Mouse (Mus musculus): ENCODE results near the gene B4gat1. TPM values are rescaled to one million over a fixed set of nuclear protein-coding genes. Genes with fewer than 3 reads are reported as not detected.
A peak's percentile ranks its signal among the peaks of the same experiment; 100 is the strongest.

The B4gat1 gene
- total and polyA plus RNA-seq, 2 experiments from 2014 or later, result 136 to 172 TPM

GRCm38 (mm10) chr19:5018191-5018590 is 20.4 kb upstream of the B4gat1 start:
- Histone ChIP-seq H3K27ac (ENCODE audit: low read depth, low read length) (no peak overlapping the region), H3K4me1 (ENCODE audit: insufficient read depth, low read length) (no peaks in the 10 kb centered on the region), H3K27me3 (ENCODE audit: insufficient read depth, low read length) (no peaks in the 10 kb centered on the region; the same call in 1 of the 2 replicates), H3K36me3 (ENCODE audit: insufficient read depth, low read length) (no peaks in the 10 kb centered on the region), H3K9ac (replicated peaks; ENCODE audit: low read length, poor library complexity, severe bottlenecking) (no peak overlapping the region), H3K9me3 (ENCODE audit: low read length) (no peaks in the 10 kb centered on the region), H3K4me3 (ENCODE audit: low read depth, low read length) (no peak overlapping the region), H3K4me2 (ENCODE audit: low read depth, low read length, poor library complexity, severe bottlenecking) (no peak overlapping the region)
- no peak for ATAC-seq (ENCODE audit: low FRiP score)
- no peak for DNase-seq (ENCODE audit: low spot score)
- WGBS, result 80% methylated on average over 3 of the region's 3 CpGs
- TF ChIP-seq CTCF (IDR thresholded peaks at IDR 0.05), result no peak

GRCm38 (mm10) chr19:5021416-5021815 is 17.2 kb upstream of the B4gat1 start:
- WGBS, result 85% methylated on average over 2 of the region's 2 CpGs
- H3K4me3 ChIP-seq (ENCODE audit: low read depth, low read length), result no peak overlapping the region
- H3K9ac ChIP-seq (replicated peaks; ENCODE audit: low read length, poor library complexity, severe bottlenecking), result no peak overlapping the region
- H3K27me3 ChIP-seq (ENCODE audit: insufficient read depth, low read length), result no peaks in the 10 kb centered on the region; the same call in 1 of the 2 replicates
- H3K4me1 ChIP-seq (ENCODE audit: insufficient read depth, low read length), result no peaks in the 10 kb centered on the region
- ATAC-seq (ENCODE audit: low FRiP score) (no peak), DNase-seq (ENCODE audit: low spot score) (peak; percentile 44)
- H3K4me2 ChIP-seq (ENCODE audit: low read depth, low read length, poor library complexity, severe bottlenecking), result no peak overlapping the region
- no peaks in the 10 kb centered on the region; the same call in 1 of the 2 replicates for H3K36me3 ChIP-seq (ENCODE audit: insufficient read depth, low read length)
- H3K27ac ChIP-seq (ENCODE audit: low read depth, low read length), result no peak overlapping the region
- no peaks in the 10 kb centered on the region for H3K9me3 ChIP-seq (ENCODE audit: low read length)
- TF ChIP-seq CTCF (IDR thresholded peaks at IDR 0.05), result no peak

- TF ChIP-seq CTCF (IDR thresholded peaks at IDR 0.05), result no peak
- peak within 1 kb of the TSS; percentile 76 for H3K4me2 ChIP-seq (ENCODE audit: low read depth, low read length, poor library complexity, severe bottlenecking)
- no peaks in the 10 kb centered on the region for H3K27me3 ChIP-seq (ENCODE audit: insufficient read depth, low read length)
- H3K9me3 ChIP-seq (ENCODE audit: low read length), result no peaks in the 10 kb centered on the region
- H3K27ac ChIP-seq (ENCODE audit: low read depth, low read length), result peak within 1 kb of the TSS; percentile 90
- WGBS, result under 1% methylated on average over 61 of the region's 62 CpGs
- DNase-seq (ENCODE audit: low spot score), result peak; percentile 95
- H3K4me1 ChIP-seq (ENCODE audit: insufficient read depth, low read length), result no peaks in the 10 kb centered on the region
- peak within 1 kb of the TSS; percentile 85 for H3K9ac ChIP-seq (replicated peaks; ENCODE audit: low read length, poor library complexity, severe bottlenecking)
- peak; percentile 93 for ATAC-seq (ENCODE audit: low FRiP score)
- peaks cover 12% of the 10 kb centered on the region for H3K36me3 ChIP-seq (ENCODE audit: insufficient read depth, low read length)
- peak within 1 kb of the TSS; percentile 72 for H3K4me3 ChIP-seq (ENCODE audit: low read depth, low read length)
Observed at GRCm38 (mm10) chr19:5023621-5024479, 14.8 kb upstream of the B4gat1 start, which contains the start of gene Slc29a2. TSS of gene Slc29a2 (plus strand) at chr19:5023860.

GRCm38 (mm10) chr19:5026111-5026510 is 12.5 kb upstream of the B4gat1 start:
- H3K9ac ChIP-seq (replicated peaks; ENCODE audit: low read length, poor library complexity, severe bottlenecking), result no peak overlapping the region
- 90% methylated on average over 8 of the region's 8 CpGs for WGBS
- DNase-seq (ENCODE audit: low spot score), result no peak

GRCm38 (mm10) chr19:5032686-5033085 is 5.9 kb upstream of the B4gat1 start:
- ATAC-seq (ENCODE audit: low FRiP score), result no peak
- no peak for TF ChIP-seq CTCF (IDR thresholded peaks at IDR 0.05)
- Histone ChIP-seq H3K4me1 (ENCODE audit: insufficient read depth, low read length) (no peaks in the 10 kb centered on the region), H3K9ac (replicated peaks; ENCODE audit: low read length, poor library complexity, severe bottlenecking) (no peak overlapping the region), H3K9me3 (ENCODE audit: low read length) (no peaks in the 10 kb centered on the region), H3K36me3 (ENCODE audit: insufficient read depth, low read length) (peaks cover 29% of the 10 kb centered on the region), H3K4me2 (ENCODE audit: low read depth, low read length, poor library complexity, severe bottlenecking) (no peak overlapping the region), H3K27ac (ENCODE audit: low read depth, low read length) (no peak overlapping the region), H3K27me3 (ENCODE audit: insufficient read depth, low read length) (no peaks in the 10 kb centered on the region), H3K4me3 (ENCODE audit: low read depth, low read length) (no peak overlapping the region)
- WGBS, result 85% methylated on average over 3 of the region's 3 CpGs
- DNase-seq (ENCODE audit: low spot score), result no peak

More at GRCm38 (mm10) chr19:5026111-5026510, 12.5 kb upstream of the B4gat1 start:
- Histone ChIP-seq H3K9me3 (ENCODE audit: low read length) (no peaks in the 10 kb centered on the region), H3K36me3 (ENCODE audit: insufficient read depth, low read length) (peaks cover 30% of the 10 kb centered on the region), H3K4me1 (ENCODE audit: insufficient read depth, low read length) (no peaks in the 10 kb centered on the region), H3K4me2 (ENCODE audit: low read depth, low read length, poor library complexity, severe bottlenecking) (no peak overlapping the region), H3K4me3 (ENCODE audit: low read depth, low read length) (no peak overlapping the region), H3K27me3 (ENCODE audit: insufficient read depth, low read length) (no peaks in the 10 kb centered on the region), H3K27ac (ENCODE audit: low read depth, low read length) (no peak overlapping the region)
- no peak for ATAC-seq (ENCODE audit: low FRiP score)
- no peak for TF ChIP-seq CTCF (IDR thresholded peaks at IDR 0.05)

GRCm38 (mm10) chr19:5036577-5036976 is 2.0 kb upstream of the B4gat1 start:
- H3K4me3 ChIP-seq (ENCODE audit: low read depth, low read length), result no peak overlapping the region
- DNase-seq (ENCODE audit: low spot score) (no peak), ATAC-seq (ENCODE audit: low FRiP score) (no peak)
- H3K27me3 ChIP-seq (ENCODE audit: insufficient read depth, low read length), result no peaks in the 10 kb centered on the region
- H3K9ac ChIP-seq (replicated peaks; ENCODE audit: low read length, poor library complexity, severe bottlenecking), result no peak overlapping the region
- no peak overlapping the region for H3K27ac ChIP-seq (ENCODE audit: low read depth, low read length)
- H3K9me3 ChIP-seq (ENCODE audit: low read length), result no peaks in the 10 kb centered on the region
- H3K36me3 ChIP-seq (ENCODE audit: insufficient read depth, low read length), result peaks cover 4% of the 10 kb centered on the region; the same call in 1 of the 2 replicates
- no peak for TF ChIP-seq CTCF (IDR thresholded peaks at IDR 0.05)
- 75% methylated on average over 4 of the region's 4 CpGs for WGBS
- H3K4me2 ChIP-seq (ENCODE audit: low read depth, low read length, poor library complexity, severe bottlenecking), result no peak overlapping the region
- peaks cover 11% of the 10 kb centered on the region for H3K4me1 ChIP-seq (ENCODE audit: insufficient read depth, low read length)

All from midbrain, postnatal 0 days (tissue).